Mouse (Mus musculus) lung, postnatal 4 days (tissue): Measurements from ENCODE around the gene Olfr1189.
"Not testable (repeated sequence)": the region's sequence is repeated elsewhere in the genome, so short reads cannot be mapped to it uniquely, and the experiment has no call there.

Experiments used
- DNase-seq, 2 experiments: peaks; one replicate each; pipeline ENCODE4 v3.0.0; 2021

Gene Olfr1189

GRCm38 (mm10) chr2:88586154-88586553, at the start of gene Olfr1189:
Gene Olfr1189 (plus strand): TSS chr2:88586454.
- DNase-seq: no peak

GRCm38 (mm10) chr2:88556635-88557034, 29.6 kb upstream of the Olfr1189 start, which contains the start of gene Olfr1188:
Gene Olfr1188 (plus strand): TSS chr2:88556935.
- no peak for DNase-seq

- DNase-seq: not testable (repeated sequence)
These were observed 13.6 kb upstream of the Olfr1189 start for GRCm38 (mm10) chr2:88572696-88573095.

GRCm38 (mm10) chr2:88640242-88640641, 54.0 kb downstream of the Olfr1189 start, which contains the start of gene Olfr1191-ps1:
Gene Olfr1191-ps1 (plus strand): TSS chr2:88640542.
- not testable (repeated sequence) for DNase-seq
